Mouse (Mus musculus): ENCODE measurements around the gene Clcn1. TPM values are rescaled to one million over a fixed set of nuclear protein-coding genes. Genes with fewer than 3 reads are reported as not detected.

Clcn1 gene
- polyA plus RNA-seq, 1 experiment from 2014 or later = 1.6 TPM

DNA sequence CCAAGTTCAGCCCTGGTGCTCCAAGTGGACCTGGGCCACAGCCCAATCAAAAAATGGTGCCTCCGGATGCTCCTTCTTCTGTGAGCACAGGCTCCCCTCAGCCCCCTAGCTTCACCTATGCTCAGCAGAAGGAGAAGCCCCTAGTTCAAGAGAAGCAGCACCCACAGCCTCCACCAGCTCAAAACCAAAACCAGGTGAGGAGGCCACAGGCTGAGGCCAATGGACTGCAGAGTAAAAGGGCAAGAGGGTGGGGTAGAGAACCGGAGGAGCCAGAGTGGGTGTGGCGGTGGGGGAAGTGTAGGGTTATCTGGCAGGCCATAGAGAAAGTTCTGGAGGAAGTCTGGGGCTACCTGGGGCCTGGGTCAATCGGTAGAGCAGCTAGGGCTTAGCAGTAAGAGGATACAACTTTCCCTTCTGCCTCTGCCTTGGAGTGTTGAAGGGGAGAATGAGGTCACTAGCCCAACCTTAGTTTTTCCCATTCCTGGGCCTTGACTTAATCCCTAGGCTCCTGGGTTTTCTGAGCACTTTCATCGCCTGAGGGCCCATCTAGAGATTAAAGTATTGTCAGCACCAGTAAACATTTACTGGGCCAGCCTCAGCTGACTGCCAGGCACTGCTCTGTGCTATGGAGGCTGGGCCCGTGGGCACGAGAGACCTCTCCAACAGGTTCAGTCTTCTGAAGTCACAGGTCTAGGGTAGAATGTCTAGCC is 65.4 kb downstream of the Clcn1 start:
- Histone ChIP-seq H3K9me3 (ENCODE audit: control insufficient read depth, low read length) (no peaks in the 10 kb centered on the region), H3K27ac (ENCODE audit: low read depth, low read length) (no peak overlapping the region), H3K4me2 (no peak overlapping the region), H3K9ac (ENCODE audit: low read length) (no peak overlapping the region), H3K27me3 (ENCODE audit: control insufficient read depth, insufficient read depth, low read length) (no peaks in the 10 kb centered on the region), H3K36me3 (ENCODE audit: control insufficient read depth, insufficient read depth, low read length) (peaks cover 8% of the 10 kb centered on the region), H3K4me3 (ENCODE audit: low read depth, low read length) (no peak overlapping the region), H3K4me1 (ENCODE audit: control insufficient read depth, insufficient read depth, low read length) (peaks cover 6% of the 10 kb centered on the region)
- no peak for ATAC-seq (ENCODE audit: low FRiP score)
- DNase-seq (ENCODE audit: low spot score, missing footprints) = peak; percentile 68
- WGBS = 87% methylated on average over 7 of the region's 7 CpGs

DNA sequence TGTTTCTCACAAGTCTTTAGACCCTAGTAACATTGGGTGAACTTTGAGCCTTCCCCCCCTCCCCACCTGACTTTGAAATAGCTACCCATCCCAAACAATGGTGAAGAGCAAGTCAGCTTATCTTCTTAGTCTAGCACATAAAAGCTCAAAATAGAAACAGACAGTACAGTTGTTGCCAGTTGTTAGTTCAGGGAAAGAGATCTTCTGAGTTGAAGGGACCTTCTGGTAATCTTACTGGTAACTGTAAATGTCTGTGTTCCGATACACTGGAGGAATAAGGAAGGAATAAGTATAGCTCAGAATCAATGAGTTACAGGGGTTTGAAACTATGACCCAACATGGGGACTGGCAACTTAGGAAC is 66.0 kb downstream of the Clcn1 start:
- DNase-seq (ENCODE audit: low spot score, missing footprints) (no peak), ATAC-seq (ENCODE audit: low FRiP score) (no peak)
- H3K27ac ChIP-seq (ENCODE audit: low read depth, low read length) = no peak overlapping the region
- H3K36me3 ChIP-seq (ENCODE audit: control insufficient read depth, insufficient read depth, low read length) = peaks cover 8% of the 10 kb centered on the region
- H3K9ac ChIP-seq (ENCODE audit: low read length) = no peak overlapping the region
- no peak overlapping the region for H3K4me3 ChIP-seq (ENCODE audit: low read depth, low read length)
- no peak overlapping the region for H3K4me2 ChIP-seq
- peaks cover 6% of the 10 kb centered on the region for H3K4me1 ChIP-seq (ENCODE audit: control insufficient read depth, insufficient read depth, low read length)
- 94% methylated on average over 1 of the region's 1 CpGs for whole genome bisulfite sequencing
- no peaks in the 10 kb centered on the region for H3K9me3 ChIP-seq (ENCODE audit: control insufficient read depth, low read length)
- no peaks in the 10 kb centered on the region for H3K27me3 ChIP-seq (ENCODE audit: control insufficient read depth, insufficient read depth, low read length)

DNA sequence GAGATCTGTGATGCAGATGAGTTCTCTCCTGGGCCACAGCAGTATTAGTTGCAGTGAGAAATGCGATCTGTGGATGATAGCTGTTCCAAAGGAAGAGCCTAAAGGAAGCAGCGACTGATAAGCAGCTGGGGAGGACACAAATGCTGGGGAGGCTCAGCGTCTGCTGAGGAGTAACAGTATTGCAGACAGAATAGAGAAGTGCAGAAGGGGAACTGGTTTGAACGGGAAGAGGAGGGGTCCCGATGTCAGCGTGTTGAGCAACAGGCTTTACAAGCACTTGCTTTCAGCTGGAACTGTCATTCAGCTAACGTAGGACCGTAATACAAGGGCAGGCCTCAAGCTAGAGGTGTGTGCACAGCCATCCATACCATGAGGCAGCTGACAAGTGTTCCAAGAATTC is 66.7 kb downstream of the Clcn1 start:
- Histone ChIP-seq H3K9ac (ENCODE audit: low read length) (no peak overlapping the region), H3K36me3 (ENCODE audit: control insufficient read depth, insufficient read depth, low read length) (peaks cover 14% of the 10 kb centered on the region), H3K4me3 (ENCODE audit: low read depth, low read length) (no peak overlapping the region), H3K9me3 (ENCODE audit: control insufficient read depth, low read length) (no peaks in the 10 kb centered on the region), H3K4me1 (ENCODE audit: control insufficient read depth, insufficient read depth, low read length) (peaks cover 6% of the 10 kb centered on the region), H3K27me3 (ENCODE audit: control insufficient read depth, insufficient read depth, low read length) (no peaks in the 10 kb centered on the region), H3K27ac (ENCODE audit: low read depth, low read length) (no peak overlapping the region), H3K4me2 (no peak overlapping the region)
- WGBS = 88% methylated on average over 8 of the region's 8 CpGs
- peak; percentile 39 for DNase-seq (ENCODE audit: low spot score, missing footprints)
- no peak for ATAC-seq (ENCODE audit: low FRiP score)

DNA sequence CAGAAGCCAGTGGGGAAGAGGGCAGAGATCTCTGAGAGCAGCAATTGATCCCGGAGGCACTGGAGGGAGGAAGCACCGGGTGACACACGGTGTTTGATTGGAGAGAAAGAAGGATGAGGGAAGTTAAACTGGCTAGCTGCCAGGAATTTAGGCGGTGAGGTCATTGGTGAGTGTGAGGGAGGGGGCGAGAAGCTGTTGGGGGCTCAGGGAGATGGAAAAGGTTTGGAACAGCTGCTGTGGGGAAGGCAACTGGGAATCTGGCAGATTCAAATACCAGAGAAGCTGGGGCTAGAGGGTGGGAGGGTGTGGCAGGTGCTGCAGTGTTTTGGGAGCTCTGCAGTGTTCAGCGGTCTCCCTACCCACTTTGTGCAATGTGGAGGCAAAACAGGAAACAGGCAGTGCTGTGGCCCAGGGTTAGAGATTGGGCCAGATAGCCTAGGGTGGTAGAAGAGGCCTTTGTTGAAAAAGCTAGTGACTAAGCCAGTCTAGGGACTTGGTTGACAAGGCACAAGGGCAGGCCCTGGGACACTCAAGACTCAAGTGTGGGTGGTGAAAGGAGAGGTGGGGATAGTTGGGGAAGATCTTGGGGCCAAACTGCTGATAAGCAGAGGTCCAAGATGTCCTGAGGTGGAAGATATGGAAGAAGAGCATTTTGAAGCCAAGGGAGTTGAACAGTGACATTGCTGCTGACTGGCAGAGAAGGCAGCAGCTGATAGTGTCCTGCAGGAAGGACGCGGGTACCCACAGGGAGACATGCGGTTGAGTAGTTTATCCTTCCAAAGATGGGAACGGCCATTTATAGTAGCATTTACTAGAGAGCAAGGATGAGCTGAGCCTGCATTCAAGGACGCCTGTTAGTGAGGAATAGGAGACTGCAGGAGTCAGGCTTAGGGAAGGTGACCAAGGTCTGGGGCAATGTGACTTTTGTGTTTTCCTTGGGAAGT is 67.9 kb downstream of the Clcn1 start:
- Histone ChIP-seq H3K27me3 (ENCODE audit: control insufficient read depth, insufficient read depth, low read length) (no peaks in the 10 kb centered on the region), H3K9ac (ENCODE audit: low read length) (no peak overlapping the region), H3K4me3 (ENCODE audit: low read depth, low read length) (no peak overlapping the region), H3K27ac (ENCODE audit: low read depth, low read length) (no peak overlapping the region), H3K4me2 (no peak overlapping the region), H3K4me1 (ENCODE audit: control insufficient read depth, insufficient read depth, low read length) (peaks cover 6% of the 10 kb centered on the region), H3K36me3 (ENCODE audit: control insufficient read depth, insufficient read depth, low read length) (peaks cover 14% of the 10 kb centered on the region), H3K9me3 (ENCODE audit: control insufficient read depth, low read length) (no peaks in the 10 kb centered on the region)
- 75% methylated on average over 11 of the region's 11 CpGs for WGBS
- DNase-seq (ENCODE audit: low spot score, missing footprints) (peak; percentile 68), ATAC-seq (ENCODE audit: low FRiP score) (no peak)

DNA sequence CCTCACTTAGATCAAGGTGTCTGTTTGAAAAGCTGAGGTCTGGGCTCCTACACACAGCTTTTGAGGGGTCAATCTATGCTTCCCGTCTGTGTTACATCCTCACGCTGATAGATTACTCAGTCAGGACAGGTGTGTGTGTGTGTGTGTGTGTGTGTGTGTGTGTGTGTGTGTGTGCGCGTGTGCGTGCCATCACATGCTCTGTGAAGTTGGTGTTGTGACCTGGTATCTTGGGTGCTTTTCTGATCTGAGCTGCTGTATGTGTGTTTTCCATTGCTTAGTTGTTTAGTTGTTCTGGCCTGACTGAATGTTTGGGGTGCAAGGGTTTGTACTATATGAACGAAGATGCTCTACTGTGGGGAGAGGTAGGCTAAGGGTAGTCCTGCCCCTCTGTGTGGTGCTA is 68.9 kb downstream of the Clcn1 start:
- Histone ChIP-seq H3K27ac (ENCODE audit: low read depth, low read length) (no peak overlapping the region), H3K4me1 (ENCODE audit: control insufficient read depth, insufficient read depth, low read length) (peaks cover 6% of the 10 kb centered on the region), H3K9me3 (ENCODE audit: control insufficient read depth, low read length) (no peaks in the 10 kb centered on the region), H3K9ac (ENCODE audit: low read length) (no peak overlapping the region), H3K4me3 (ENCODE audit: low read depth, low read length) (no peak overlapping the region), H3K36me3 (ENCODE audit: control insufficient read depth, insufficient read depth, low read length) (peaks cover 14% of the 10 kb centered on the region), H3K27me3 (ENCODE audit: control insufficient read depth, insufficient read depth, low read length) (no peaks in the 10 kb centered on the region), H3K4me2 (no peak overlapping the region)
- ATAC-seq (ENCODE audit: low FRiP score) = no peak
- peak; percentile 57 for DNase-seq (ENCODE audit: low spot score, missing footprints)
- 92% methylated on average over 6 of the region's 6 CpGs for WGBS

DNA sequence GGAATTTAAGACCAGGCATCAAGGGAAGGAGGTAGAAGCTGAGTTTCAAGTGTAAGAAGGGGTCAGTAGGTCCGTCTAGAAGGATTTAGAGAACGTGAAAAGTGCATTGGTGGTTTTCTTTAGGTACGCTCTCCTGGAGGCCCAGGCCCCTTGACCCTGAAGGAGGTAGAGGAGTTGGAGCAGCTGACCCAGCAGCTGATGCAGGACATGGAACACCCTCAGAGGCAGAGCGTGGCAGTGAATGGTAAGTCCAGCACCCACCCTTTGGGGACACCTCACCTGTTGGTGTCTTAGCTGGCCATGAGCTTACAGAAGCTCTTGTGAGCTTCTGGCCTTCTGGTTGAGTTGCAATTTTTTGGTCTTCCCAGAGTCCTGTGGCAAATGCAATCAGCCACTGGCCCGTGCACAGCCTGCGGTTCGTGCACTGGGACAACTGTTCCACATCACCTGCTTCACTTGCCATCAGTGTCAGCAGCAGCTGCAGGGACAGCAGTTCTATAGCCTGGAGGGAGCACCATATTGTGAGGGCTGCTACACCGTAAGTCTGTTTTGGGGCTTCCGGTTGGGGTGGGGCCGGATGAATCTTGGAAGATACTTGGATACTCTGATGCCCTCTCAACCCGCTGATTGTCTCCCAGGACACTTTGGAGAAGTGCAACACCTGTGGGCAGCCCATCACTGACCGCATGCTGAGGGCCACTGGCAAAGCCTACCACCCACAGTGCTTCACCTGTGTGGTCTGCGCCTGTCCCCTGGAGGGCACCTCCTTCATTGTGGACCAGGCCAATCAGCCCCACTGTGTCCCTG is 69.5 kb downstream of the Clcn1 start:
- Histone ChIP-seq H3K36me3 (ENCODE audit: control insufficient read depth, insufficient read depth, low read length) (peaks cover 14% of the 10 kb centered on the region), H3K9ac (ENCODE audit: low read length) (no peak overlapping the region), H3K4me2 (no peak overlapping the region), H3K27ac (ENCODE audit: low read depth, low read length) (no peak overlapping the region), H3K4me1 (ENCODE audit: control insufficient read depth, insufficient read depth, low read length) (peaks cover 3% of the 10 kb centered on the region), H3K4me3 (ENCODE audit: low read depth, low read length) (no peak overlapping the region), H3K27me3 (ENCODE audit: control insufficient read depth, insufficient read depth, low read length) (no peaks in the 10 kb centered on the region), H3K9me3 (ENCODE audit: control insufficient read depth, low read length) (no peaks in the 10 kb centered on the region)
- 89% methylated on average over 13 of the region's 13 CpGs for WGBS
- DNase-seq (ENCODE audit: low spot score, missing footprints) (peak; percentile 76), ATAC-seq (ENCODE audit: low FRiP score) (no peak)

DNA sequence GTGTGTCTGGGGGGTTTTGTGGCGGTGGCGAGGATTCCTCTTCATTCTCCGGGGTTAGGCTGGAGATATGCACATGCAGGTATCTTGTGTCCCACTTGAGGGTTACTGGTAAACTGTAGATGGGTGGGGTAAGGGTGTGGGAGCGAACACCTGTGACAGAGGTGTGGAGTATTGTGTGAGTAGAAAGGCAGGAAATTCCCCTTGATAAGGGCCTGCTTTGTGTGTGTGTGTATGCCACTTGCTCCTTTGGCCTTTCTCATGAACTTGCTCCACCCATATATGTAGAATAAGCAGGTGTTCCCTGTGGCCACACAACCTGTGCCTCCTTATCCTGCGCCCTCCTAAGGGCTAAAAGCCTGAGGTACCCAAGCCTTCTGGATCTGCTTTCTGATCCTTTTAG is 70.4 kb downstream of the Clcn1 start:
- H3K27ac ChIP-seq (ENCODE audit: low read depth, low read length) = no peak overlapping the region
- DNase-seq (ENCODE audit: low spot score, missing footprints) = no peak
- H3K4me2 ChIP-seq = no peak overlapping the region
- peaks cover 14% of the 10 kb centered on the region for H3K36me3 ChIP-seq (ENCODE audit: control insufficient read depth, insufficient read depth, low read length)
- 97% methylated on average over 5 of the region's 5 CpGs for WGBS
- H3K4me1 ChIP-seq (ENCODE audit: control insufficient read depth, insufficient read depth, low read length) = no peaks in the 10 kb centered on the region; the same call in 1 of the 2 replicates
- no peaks in the 10 kb centered on the region for H3K27me3 ChIP-seq (ENCODE audit: control insufficient read depth, insufficient read depth, low read length)
- no peak for ATAC-seq (ENCODE audit: low FRiP score)
- H3K9ac ChIP-seq (ENCODE audit: low read length) = no peak overlapping the region
- no peak overlapping the region for H3K4me3 ChIP-seq (ENCODE audit: low read depth, low read length)
- no peaks in the 10 kb centered on the region for H3K9me3 ChIP-seq (ENCODE audit: control insufficient read depth, low read length)

DNA sequence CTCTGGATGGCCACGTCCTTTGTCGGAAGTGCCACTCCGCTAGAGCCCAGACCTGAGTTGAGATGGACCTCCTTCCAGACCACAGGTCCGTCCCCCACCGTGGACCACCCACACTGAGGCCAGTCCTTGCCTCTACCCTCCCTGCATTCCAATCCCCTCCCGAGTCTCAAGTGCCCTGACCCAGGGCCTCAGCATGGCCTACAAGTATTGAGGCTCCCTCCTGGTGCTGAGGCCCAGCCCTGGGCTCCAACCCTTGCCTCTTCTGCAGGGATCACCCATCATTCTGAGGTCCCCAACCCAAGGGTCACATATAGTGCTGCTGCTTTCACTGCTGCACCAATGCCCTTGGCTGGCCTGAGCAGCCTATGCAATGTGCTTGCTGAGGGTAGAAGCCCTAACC is 71.4 kb downstream of the Clcn1 start:
- H3K36me3 ChIP-seq (ENCODE audit: control insufficient read depth, insufficient read depth, low read length) = peaks cover 14% of the 10 kb centered on the region
- ATAC-seq (ENCODE audit: low FRiP score) = no peak
- 75% methylated on average over 6 of the region's 6 CpGs for WGBS

More for the DNA sequence above, 71.4 kb downstream of the Clcn1 start:
- Histone ChIP-seq H3K4me3 (ENCODE audit: low read depth, low read length) (no peak overlapping the region), H3K4me2 (no peak overlapping the region), H3K9ac (ENCODE audit: low read length) (no peak overlapping the region), H3K4me1 (ENCODE audit: control insufficient read depth, insufficient read depth, low read length) (no peaks in the 10 kb centered on the region; the same call in 1 of the 2 replicates), H3K27ac (ENCODE audit: low read depth, low read length) (no peak overlapping the region), H3K9me3 (ENCODE audit: control insufficient read depth, low read length) (no peaks in the 10 kb centered on the region), H3K27me3 (ENCODE audit: control insufficient read depth, insufficient read depth, low read length) (no peaks in the 10 kb centered on the region)
- no peak for DNase-seq (ENCODE audit: low spot score, missing footprints)

All from midbrain, embryonic 11.5 days (tissue).